Mouse (Mus musculus) gastrocnemius, postnatal 10 days (tissue): ENCODE data around the gene Sppl3. TPM values are rescaled to one million over a fixed set of nuclear protein-coding genes. Genes with fewer than 3 reads are reported as not detected.
"Not testable (repeated sequence)": the region's sequence is repeated elsewhere in the genome, so short reads cannot be mapped to it uniquely, and the experiment has no call there.

ENCODE experiments used
- DNase-seq: peaks from one replicate; pipeline ENCODE4 v3.0.0; 2021; ENCODE audit warnings: mixed read lengths
- total RNA-seq, 2 experiments: library from RNA; stranded (reverse); gene quantifications; 2 replicates each; pipeline ENCODE4 v1.2.3; 2021

The Sppl3 gene
- total RNA-seq, 2 experiments from 2014 or later = 39.9 to 44.5 TPM

- no peak for DNase-seq
Observed at GRCm38 (mm10) chr5:115037099-115037498, 26.2 kb downstream of the Sppl3 start.

- peak; percentile 34 for DNase-seq
Observed at GRCm38 (mm10) chr5:115040756-115041155, 29.8 kb downstream of the Sppl3 start.

GRCm38 (mm10) chr5:115043626-115044025, 32.7 kb downstream of the Sppl3 start:
- no peak for DNase-seq

GRCm38 (mm10) chr5:115045146-115045677, 34.3 kb downstream of the Sppl3 start:
- DNase-seq = no peak

GRCm38 (mm10) chr5:115049692-115050091, 38.8 kb downstream of the Sppl3 start:
- DNase-seq = no peak

GRCm38 (mm10) chr5:115050776-115051175, 39.8 kb downstream of the Sppl3 start:
- DNase-seq = no peak

- no peak for DNase-seq
Observed at GRCm38 (mm10) chr5:115052546-115052945, 41.6 kb downstream of the Sppl3 start.

GRCm38 (mm10) chr5:115053791-115054396, 43.0 kb downstream of the Sppl3 start:
- no peak for DNase-seq

GRCm38 (mm10) chr5:115055418-115055817, 44.5 kb downstream of the Sppl3 start:
- DNase-seq = no peak

GRCm38 (mm10) chr5:115057153-115057552, 46.2 kb downstream of the Sppl3 start:
- no peak for DNase-seq

- DNase-seq = no peak
Observed at GRCm38 (mm10) chr5:115058584-115059297, 47.8 kb downstream of the Sppl3 start.

- DNase-seq = no peak
Observed at GRCm38 (mm10) chr5:115060067-115060695, 49.2 kb downstream of the Sppl3 start.

GRCm38 (mm10) chr5:115060977-115061376, 50.0 kb downstream of the Sppl3 start:
- DNase-seq = no peak

GRCm38 (mm10) chr5:115062566-115062965, 51.6 kb downstream of the Sppl3 start:
- DNase-seq = no peak

- no peak for DNase-seq
Observed at GRCm38 (mm10) chr5:115063391-115063790, 52.5 kb downstream of the Sppl3 start.

GRCm38 (mm10) chr5:115066245-115066644, 55.3 kb downstream of the Sppl3 start:
- DNase-seq = no peak

- no peak for DNase-seq
Observed at GRCm38 (mm10) chr5:115068671-115069421, 57.9 kb downstream of the Sppl3 start.

- no peak for DNase-seq
Observed at GRCm38 (mm10) chr5:115069611-115070010, 58.7 kb downstream of the Sppl3 start.

- no peak for DNase-seq
Observed at GRCm38 (mm10) chr5:115070457-115070856, 59.5 kb downstream of the Sppl3 start.

GRCm38 (mm10) chr5:115071096-115071901, 60.4 kb downstream of the Sppl3 start:
- no peak for DNase-seq

GRCm38 (mm10) chr5:115072143-115072542, 61.2 kb downstream of the Sppl3 start:
- DNase-seq = no peak

GRCm38 (mm10) chr5:115073306-115073705, 62.4 kb downstream of the Sppl3 start:
- DNase-seq = not testable (repeated sequence)
